Mouse (Mus musculus): Measurements from ENCODE around the gene Map10.

Gene Map10

GRCm38 (mm10) chr8:125670420-125670819 lies 802 bp downstream of the Map10 start:
- DNase-seq (ENCODE audit: low read depth, low spot score): no peak

- no peak for DNase-seq (ENCODE audit: low read depth, low spot score)
These were observed 1.3 kb downstream of the Map10 start for GRCm38 (mm10) chr8:125670906-125671305.

GRCm38 (mm10) chr8:125671371-125671770 lies 1.8 kb downstream of the Map10 start:
- no peak for DNase-seq (ENCODE audit: low read depth, low spot score)

GRCm38 (mm10) chr8:125675796-125676195 lies 6.2 kb downstream of the Map10 start:
- no peak for DNase-seq (ENCODE audit: low read depth, low spot score)

GRCm38 (mm10) chr8:125677484-125677883 lies 7.9 kb downstream of the Map10 start:
- DNase-seq (ENCODE audit: low read depth, low spot score): no peak

- no peak for DNase-seq (ENCODE audit: low read depth, low spot score)
These were observed 9.4 kb downstream of the Map10 start for GRCm38 (mm10) chr8:125678854-125679648.

GRCm38 (mm10) chr8:125680851-125681408 lies 11.3 kb downstream of the Map10 start:
- no peak for DNase-seq (ENCODE audit: low read depth, low spot score)

- no peak for DNase-seq (ENCODE audit: low read depth, low spot score)
These were observed 15.7 kb downstream of the Map10 start for GRCm38 (mm10) chr8:125685216-125685760.

GRCm38 (mm10) chr8:125686221-125686865 lies 16.7 kb downstream of the Map10 start:
- DNase-seq (ENCODE audit: low read depth, low spot score): no peak

- DNase-seq (ENCODE audit: low read depth, low spot score): no peak
These were observed 20.7 kb downstream of the Map10 start for GRCm38 (mm10) chr8:125690166-125690915.

GRCm38 (mm10) chr8:125690961-125691360 lies 21.3 kb downstream of the Map10 start:
- DNase-seq (ENCODE audit: low read depth, low spot score): no peak

- DNase-seq (ENCODE audit: low read depth, low spot score): no peak
These were observed 22.8 kb downstream of the Map10 start for GRCm38 (mm10) chr8:125692447-125692846.

GRCm38 (mm10) chr8:125693197-125693596 lies 23.6 kb downstream of the Map10 start:
- no peak for DNase-seq (ENCODE audit: low read depth, low spot score)

GRCm38 (mm10) chr8:125695951-125696350 lies 26.3 kb downstream of the Map10 start:
- DNase-seq (ENCODE audit: low read depth, low spot score): no peak

- no peak for DNase-seq (ENCODE audit: low read depth, low spot score)
These were observed 29.9 kb downstream of the Map10 start for GRCm38 (mm10) chr8:125699391-125700025.

- DNase-seq (ENCODE audit: low read depth, low spot score): no peak
These were observed 30.8 kb downstream of the Map10 start for GRCm38 (mm10) chr8:125700407-125700806.

- DNase-seq (ENCODE audit: low read depth, low spot score): no peak
These were observed 33.4 kb downstream of the Map10 start for GRCm38 (mm10) chr8:125702868-125703473.

- no peak for DNase-seq (ENCODE audit: low read depth, low spot score)
These were observed 34.8 kb downstream of the Map10 start for GRCm38 (mm10) chr8:125704434-125704833.

- DNase-seq (ENCODE audit: low read depth, low spot score): no peak
These were observed 36.2 kb downstream of the Map10 start for GRCm38 (mm10) chr8:125705816-125706215.

GRCm38 (mm10) chr8:125709171-125709570 lies 39.6 kb downstream of the Map10 start:
- DNase-seq (ENCODE audit: low read depth, low spot score): no peak

GRCm38 (mm10) chr8:125711514-125711913 lies 41.9 kb downstream of the Map10 start:
- DNase-seq (ENCODE audit: low read depth, low spot score): no peak

All from telencephalon, adult 2 months (tissue).